Mouse (Mus musculus): ENCODE results near the gene Serpinf1.

- TF ChIP-seq CTCF (IDR thresholded peaks at IDR 0.05; ENCODE audit: control insufficient read depth, insufficient read depth, low read length) (no peak), POLR2A (IDR thresholded peaks at IDR 0.05; ENCODE audit: borderline replicate concordance, control insufficient read depth, low read depth, low read length) (no peak)
These were observed 16.3 kb upstream of the Serpinf1 start for GRCm38 (mm10) chr11:75438804-75439203.

Data from bone marrow, adult 2 months (tissue).